Mouse (Mus musculus) myocyte (in vitro differentiated cells): ENCODE results near the gene Tnip1. TPM values are rescaled to one million over a fixed set of nuclear protein-coding genes. Genes with fewer than 3 reads are reported as not detected.

ENCODE experiments used
- H3K27me3 ChIP-seq: one replicate; pipeline ENCODE4 v1.6.1; 2011; ENCODE audit not compliant: control insufficient read depth, insufficient read depth, insufficient read length
- H3K36me3 ChIP-seq: one replicate; pipeline ENCODE4 v1.6.1; 2011; ENCODE audit not compliant: control insufficient read depth, insufficient read depth
- H3K4me2 ChIP-seq: one replicate; pipeline ENCODE4 v1.6.1; 2011; ENCODE audit warnings: low read depth, control low read depth
- H3K4me3 ChIP-seq: one replicate; pipeline ENCODE4 v1.5.1; 2011; ENCODE audit warnings: mild to moderate bottlenecking, control low read depth, moderate library complexity
- H3K79me2 ChIP-seq: one replicate; pipeline ENCODE4 v1.6.1; 2011; ENCODE audit not compliant: control insufficient read depth, insufficient read depth
- H3ac ChIP-seq: one replicate; pipeline ENCODE4 v1.6.1; 2011; ENCODE audit not compliant: control insufficient read depth, insufficient read length
- CEBPB ChIP-seq: IDR thresholded peaks from 2 replicates; pipeline ENCODE4 v1.6.1; 2011; ENCODE audit warnings: mild to moderate bottlenecking, moderate library complexity; ENCODE audit not compliant: poor library complexity, insufficient read depth, severe bottlenecking
- E2F4 ChIP-seq: IDR thresholded peaks from one replicate; pipeline ENCODE4 v1.6.1; 2011; ENCODE audit warnings: mild to moderate bottlenecking, control low read depth, moderate library complexity; ENCODE audit not compliant: insufficient read depth
- MAX ChIP-seq: IDR thresholded peaks from one replicate; pipeline ENCODE4 v1.6.1; 2011; ENCODE audit warnings: low read depth, mild to moderate bottlenecking, control low read depth
- MYOD1 ChIP-seq, 3 experiments: IDR thresholded peaks; one replicate each; pipeline ENCODE4 v1.6.1; 2011; ENCODE audit warnings: control low read depth in 2 of 3, low read depth in 2 of 3, mild to moderate bottlenecking in 2 of 3, moderate library complexity in 1 of 3; ENCODE audit not compliant: insufficient read length in 2 of 3, control insufficient read depth in 1 of 3
- MYOG ChIP-seq, 3 experiments: IDR thresholded peaks; one replicate each; pipeline ENCODE4 v1.6.1; 2011; ENCODE audit warnings: control low read depth in 2 of 3, low read depth in 2 of 3, mild to moderate bottlenecking in 2 of 3; ENCODE audit not compliant: insufficient read length in 2 of 3, control insufficient read depth in 1 of 3, insufficient read depth in 1 of 3
- POLR2A ChIP-seq: IDR thresholded peaks from one replicate; pipeline ENCODE4 v1.6.1; 2011; ENCODE audit warnings: low read depth, mild to moderate bottlenecking, control low read depth, moderate library complexity; ENCODE audit not compliant: insufficient read length
- POLR2AphosphoS2 ChIP-seq: IDR thresholded peaks from one replicate; pipeline ENCODE4 v1.6.1; 2011; ENCODE audit warnings: low read depth, control low read depth; ENCODE audit not compliant: insufficient read length
- REST ChIP-seq: IDR thresholded peaks from one replicate; pipeline ENCODE4 v1.6.1; 2011; ENCODE audit warnings: mild to moderate bottlenecking, control low read depth, moderate library complexity; ENCODE audit not compliant: insufficient read depth, insufficient read length
- SRF ChIP-seq: IDR thresholded peaks from one replicate; pipeline ENCODE4 v1.6.1; 2011; ENCODE audit warnings: low read depth; ENCODE audit not compliant: control insufficient read depth, insufficient read length
- TCF12 ChIP-seq: IDR thresholded peaks from one replicate; pipeline ENCODE4 v1.6.1; 2011; ENCODE audit warnings: mild to moderate bottlenecking, control low read depth; ENCODE audit not compliant: poor library complexity, insufficient read depth, severe bottlenecking
- TCF3 ChIP-seq: IDR thresholded peaks from one replicate; pipeline ENCODE4 v1.6.1; 2011; ENCODE audit warnings: low read depth, control low read depth; ENCODE audit not compliant: insufficient read length
- USF1 ChIP-seq: IDR thresholded peaks from one replicate; pipeline ENCODE4 v1.6.1; 2011; ENCODE audit warnings: low read depth, mild to moderate bottlenecking, control low read depth, moderate library complexity
- polyA plus RNA-seq: library from polyadenylated mRNA; unstranded; fragments of >200 nt; fragmentation: generic; extraction: Trizol; gene quantifications from one replicate; pipeline ENCODE4 v1.2.1, GENCODE M21; 2012; ENCODE audit warnings: missing spikeins

Tnip1 gene
- polyA plus RNA-seq, 1 experiment = 34.5 TPM

GRCm38 (mm10) chr11:54965234-54965633 lies 2.5 kb upstream of the Tnip1 start:
- no peak overlapping the region for H3ac ChIP-seq
- no peaks in the 10 kb centered on the region for H3K27me3 ChIP-seq
- no peaks in the 10 kb centered on the region for H3K36me3 ChIP-seq
- H3K79me2 ChIP-seq = no peaks in the 10 kb centered on the region
- TF ChIP-seq POLR2AphosphoS2 = no peak
- no peak for TF ChIP-seq POLR2A
- TF ChIP-seq MAX = no peak
- no peak for TF ChIP-seq CEBPB
- TF ChIP-seq SRF = no peak
- TF ChIP-seq USF1 = no peak
- TF ChIP-seq MYOD1 (IDR thresholded peaks at IDR 0.05; ENCODE audit: control insufficient read depth in 1 of 3, insufficient read length in 2 of 3, low read depth in 2 of 3) = no peak
- no peak for TF ChIP-seq TCF3
- no peak for TF ChIP-seq REST
- no peak for TF ChIP-seq MYOG (IDR thresholded peaks at IDR 0.05; ENCODE audit: control insufficient read depth in 1 of 3, insufficient read depth in 1 of 3, insufficient read length in 2 of 3, low read depth in 2 of 3)
- no peak for TF ChIP-seq E2F4
- no peak overlapping the region for H3K4me2 ChIP-seq
- no peak overlapping the region for H3K4me3 ChIP-seq

- TF ChIP-seq TCF3 = no peak
- no peak for TF ChIP-seq USF1
- TF ChIP-seq REST = no peak
- TF ChIP-seq CEBPB = no peak
- no peak for TF ChIP-seq POLR2AphosphoS2
- no peak for TF ChIP-seq MYOG (IDR thresholded peaks at IDR 0.05; ENCODE audit: control insufficient read depth in 1 of 3, insufficient read depth in 1 of 3, insufficient read length in 2 of 3, low read depth in 2 of 3)
- TF ChIP-seq MYOD1 (IDR thresholded peaks at IDR 0.05; ENCODE audit: control insufficient read depth in 1 of 3, insufficient read length in 2 of 3, low read depth in 2 of 3) = no peak
- no peak for TF ChIP-seq POLR2A
- no peak for TF ChIP-seq E2F4
- no peak for TF ChIP-seq TCF12
- TF ChIP-seq MAX = no peak
- TF ChIP-seq SRF = no peak
- H3K4me3 ChIP-seq = no peak overlapping the region
- H3K4me2 ChIP-seq = peak overlapping the region; percentile 35
- no peaks in the 10 kb centered on the region for H3K36me3 ChIP-seq
- no peaks in the 10 kb centered on the region for H3K79me2 ChIP-seq
- H3ac ChIP-seq = no peak overlapping the region
- H3K27me3 ChIP-seq = no peaks in the 10 kb centered on the region
Observed at GRCm38 (mm10) chr11:54961921-54962320, 796 bp downstream of the Tnip1 start.

GRCm38 (mm10) chr11:54961164-54961850 lies 1.4 kb downstream of the Tnip1 start:
- H3K79me2 ChIP-seq = no peaks in the 10 kb centered on the region
- H3K36me3 ChIP-seq = no peaks in the 10 kb centered on the region
- TF ChIP-seq REST = no peak
- no peak for TF ChIP-seq MYOG (IDR thresholded peaks at IDR 0.05; ENCODE audit: control insufficient read depth in 1 of 3, insufficient read depth in 1 of 3, insufficient read length in 2 of 3, low read depth in 2 of 3)
- TF ChIP-seq TCF3 = no peak
- no peak for TF ChIP-seq MYOD1 (IDR thresholded peaks at IDR 0.05; ENCODE audit: control insufficient read depth in 1 of 3, insufficient read length in 2 of 3, low read depth in 2 of 3)
- no peak for TF ChIP-seq E2F4
- TF ChIP-seq MAX = no peak
- no peak for TF ChIP-seq USF1
- TF ChIP-seq CEBPB = no peak
- no peak for TF ChIP-seq POLR2A
- TF ChIP-seq TCF12 = no peak
- TF ChIP-seq POLR2AphosphoS2 = no peak
- TF ChIP-seq SRF = no peak
- no peak overlapping the region for H3K4me3 ChIP-seq
- H3K4me2 ChIP-seq = peak overlapping the region; percentile 35
- H3ac ChIP-seq = no peak overlapping the region
- no peaks in the 10 kb centered on the region for H3K27me3 ChIP-seq

DNA sequence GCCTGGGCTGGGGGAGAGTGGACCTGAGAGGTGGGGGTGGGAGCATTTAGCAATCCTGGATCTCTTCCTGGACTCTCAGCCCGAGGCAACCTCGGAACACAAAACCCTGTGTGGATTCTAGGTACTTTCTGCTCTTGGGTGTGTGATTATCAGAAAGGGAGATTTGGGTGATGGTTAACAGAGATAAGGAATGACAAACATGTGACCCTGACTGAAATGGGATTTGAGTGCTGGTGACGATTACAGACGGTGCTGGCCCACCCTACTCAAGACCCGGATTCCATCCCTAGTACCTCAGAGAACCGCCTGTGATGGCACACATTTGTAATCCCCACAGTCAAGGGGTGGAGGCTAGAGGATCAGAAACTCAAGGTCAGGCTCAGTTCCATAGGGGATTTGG lies 2.5 kb downstream of the Tnip1 start:
- H3K36me3 ChIP-seq = no peaks in the 10 kb centered on the region
- TF ChIP-seq USF1 (no peak), SRF (no peak), MYOD1 (IDR thresholded peaks at IDR 0.05; ENCODE audit: control insufficient read depth in 1 of 3, insufficient read length in 2 of 3, low read depth in 2 of 3) (no peak), MYOG (IDR thresholded peaks at IDR 0.05; ENCODE audit: control insufficient read depth in 1 of 3, insufficient read depth in 1 of 3, insufficient read length in 2 of 3, low read depth in 2 of 3) (no peak), CEBPB (no peak), TCF12 (no peak), REST (no peak), TCF3 (no peak), POLR2AphosphoS2 (no peak), E2F4 (no peak), MAX (no peak), POLR2A (no peak)
- no peak overlapping the region for H3K4me3 ChIP-seq
- H3ac ChIP-seq = no peak overlapping the region
- H3K79me2 ChIP-seq = no peaks in the 10 kb centered on the region
- no peaks in the 10 kb centered on the region for H3K27me3 ChIP-seq
- H3K4me2 ChIP-seq = no peak overlapping the region
